Mouse (Mus musculus): ENCODE data around the gene Gm20388. TPM values are rescaled to one million over a fixed set of nuclear protein-coding genes. Genes with fewer than 3 reads are reported as not detected.

Gene Gm20388
- polyA plus RNA-seq, 1 experiment = not detected

- 70% methylated on average over 4 of the region's 4 CpGs for WGBS
- H3K4me1 ChIP-seq (ENCODE audit: control insufficient read depth, insufficient read depth, low read length) = peaks cover 30% of the 10 kb centered on the region
- H3K27ac ChIP-seq (ENCODE audit: insufficient read depth, low read depth, low read length) = peak overlapping the region; percentile 76
- no peak for TF ChIP-seq POLR2A (IDR thresholded peaks at IDR 0.05; ENCODE audit: insufficient read depth, low read depth, low read length)
- no peak for TF ChIP-seq CTCF (IDR thresholded peaks at IDR 0.05; ENCODE audit: insufficient read depth, low read depth, low read length)
- no peak overlapping the region for H3K4me3 ChIP-seq (ENCODE audit: insufficient read depth, low read depth, low read length)
These were observed 538.5 kb downstream of the Gm20388 start for GRCm38 (mm10) chr8:120449139-120449538.

GRCm38 (mm10) chr8:120449608-120450031, 539.0 kb downstream of the Gm20388 start:
- peak overlapping the region; percentile 76 for H3K27ac ChIP-seq (ENCODE audit: insufficient read depth, low read depth, low read length)
- TF ChIP-seq CTCF (IDR thresholded peaks at IDR 0.05; ENCODE audit: insufficient read depth, low read depth, low read length) = no peak
- no peak for TF ChIP-seq POLR2A (IDR thresholded peaks at IDR 0.05; ENCODE audit: insufficient read depth, low read depth, low read length)
- 11% methylated on average over 17 of the region's 17 CpGs for WGBS
- no peak overlapping the region for H3K4me3 ChIP-seq (ENCODE audit: insufficient read depth, low read depth, low read length)
- H3K4me1 ChIP-seq (ENCODE audit: control insufficient read depth, insufficient read depth, low read length) = peaks cover 30% of the 10 kb centered on the region

GRCm38 (mm10) chr8:120452111-120452510, 541.5 kb downstream of the Gm20388 start:
- TF ChIP-seq CTCF (IDR thresholded peaks at IDR 0.05; ENCODE audit: insufficient read depth, low read depth, low read length) (no peak), POLR2A (IDR thresholded peaks at IDR 0.05; ENCODE audit: insufficient read depth, low read depth, low read length) (no peak)
- 97% methylated on average over 2 of the region's 2 CpGs for WGBS
- H3K4me3 ChIP-seq (ENCODE audit: insufficient read depth, low read depth, low read length) = no peak overlapping the region
- H3K4me1 ChIP-seq (ENCODE audit: control insufficient read depth, insufficient read depth, low read length) = peaks cover 33% of the 10 kb centered on the region
- no peak overlapping the region for H3K27ac ChIP-seq (ENCODE audit: insufficient read depth, low read depth, low read length)

- Histone ChIP-seq H3K4me1 (ENCODE audit: control insufficient read depth, insufficient read depth, low read length) (peaks cover 25% of the 10 kb centered on the region), H3K27ac (ENCODE audit: insufficient read depth, low read depth, low read length) (no peak overlapping the region), H3K4me3 (ENCODE audit: insufficient read depth, low read depth, low read length) (no peak overlapping the region)
- TF ChIP-seq CTCF (IDR thresholded peaks at IDR 0.05; ENCODE audit: insufficient read depth, low read depth, low read length) = no peak
- TF ChIP-seq POLR2A (IDR thresholded peaks at IDR 0.05; ENCODE audit: insufficient read depth, low read depth, low read length) = no peak
- WGBS = 88% methylated on average over 6 of the region's 6 CpGs
These were observed 543.8 kb downstream of the Gm20388 start for GRCm38 (mm10) chr8:120454404-120454803.

- Histone ChIP-seq H3K4me1 (ENCODE audit: control insufficient read depth, insufficient read depth, low read length) (peaks cover 55% of the 10 kb centered on the region), H3K4me3 (ENCODE audit: insufficient read depth, low read depth, low read length) (no peak overlapping the region), H3K27ac (ENCODE audit: insufficient read depth, low read depth, low read length) (0 out of 2 replicates have a peak overlapping the region, but pooled peaks have one; percentile 5)
- WGBS = 54% methylated on average over 6 of the region's 6 CpGs
- no peak for TF ChIP-seq CTCF (IDR thresholded peaks at IDR 0.05; ENCODE audit: insufficient read depth, low read depth, low read length)
- TF ChIP-seq POLR2A (IDR thresholded peaks at IDR 0.05; ENCODE audit: insufficient read depth, low read depth, low read length) = no peak
These were observed 549.7 kb downstream of the Gm20388 start for GRCm38 (mm10) chr8:120460375-120460774.

- H3K4me3 ChIP-seq (ENCODE audit: insufficient read depth, low read depth, low read length) = no peak overlapping the region
- H3K4me1 ChIP-seq (ENCODE audit: control insufficient read depth, insufficient read depth, low read length) = peaks cover 69% of the 10 kb centered on the region
These were observed 551.5 kb downstream of the Gm20388 start for GRCm38 (mm10) chr8:120462119-120462551.

GRCm38 (mm10) chr8:120462611-120463010, 552.0 kb downstream of the Gm20388 start:
- TF ChIP-seq CTCF (IDR thresholded peaks at IDR 0.05; ENCODE audit: insufficient read depth, low read depth, low read length) = no peak
- no peak for TF ChIP-seq POLR2A (IDR thresholded peaks at IDR 0.05; ENCODE audit: insufficient read depth, low read depth, low read length)
- H3K4me3 ChIP-seq (ENCODE audit: insufficient read depth, low read depth, low read length) = no peak overlapping the region

More at GRCm38 (mm10) chr8:120462119-120462551, 551.5 kb downstream of the Gm20388 start:
- 47% methylated on average over 15 of the region's 15 CpGs for WGBS
- no peak for TF ChIP-seq CTCF (IDR thresholded peaks at IDR 0.05; ENCODE audit: insufficient read depth, low read depth, low read length)
- TF ChIP-seq POLR2A (IDR thresholded peaks at IDR 0.05; ENCODE audit: insufficient read depth, low read depth, low read length) = no peak
- peak overlapping the region; percentile 73; the same call in 1 of the 2 replicates for H3K27ac ChIP-seq (ENCODE audit: insufficient read depth, low read depth, low read length)

GRCm38 (mm10) chr8:120463918-120464584, 553.4 kb downstream of the Gm20388 start:
- H3K4me1 ChIP-seq (ENCODE audit: control insufficient read depth, insufficient read depth, low read length) = peaks cover 73% of the 10 kb centered on the region
- no peak overlapping the region for H3K27ac ChIP-seq (ENCODE audit: insufficient read depth, low read depth, low read length)
- H3K4me3 ChIP-seq (ENCODE audit: insufficient read depth, low read depth, low read length) = no peak overlapping the region
- WGBS = 83% methylated on average over 9 of the region's 9 CpGs
- TF ChIP-seq CTCF (IDR thresholded peaks at IDR 0.05; ENCODE audit: insufficient read depth, low read depth, low read length) = no peak
- TF ChIP-seq POLR2A (IDR thresholded peaks at IDR 0.05; ENCODE audit: insufficient read depth, low read depth, low read length) = no peak

More at GRCm38 (mm10) chr8:120462611-120463010, 552.0 kb downstream of the Gm20388 start:
- peaks cover 74% of the 10 kb centered on the region for H3K4me1 ChIP-seq (ENCODE audit: control insufficient read depth, insufficient read depth, low read length)
- peak overlapping the region; percentile 73; the same call in 1 of the 2 replicates for H3K27ac ChIP-seq (ENCODE audit: insufficient read depth, low read depth, low read length)
- WGBS = 59% methylated on average over 6 of the region's 6 CpGs

GRCm38 (mm10) chr8:120464585-120464937, 553.9 kb downstream of the Gm20388 start:
- TF ChIP-seq POLR2A (IDR thresholded peaks at IDR 0.05; ENCODE audit: insufficient read depth, low read depth, low read length) (no peak), CTCF (IDR thresholded peaks at IDR 0.05; ENCODE audit: insufficient read depth, low read depth, low read length) (no peak)
- Histone ChIP-seq H3K4me3 (ENCODE audit: insufficient read depth, low read depth, low read length) (no peak overlapping the region), H3K4me1 (ENCODE audit: control insufficient read depth, insufficient read depth, low read length) (peaks cover 68% of the 10 kb centered on the region), H3K27ac (ENCODE audit: insufficient read depth, low read depth, low read length) (no peak overlapping the region)
- 83% methylated on average over 4 of the region's 4 CpGs for WGBS

All from olfactory bulb, adult 2 months (tissue).